Mouse (Mus musculus) forebrain, postnatal 0 days (tissue): Measurements from ENCODE around the gene Mup5. TPM values are rescaled to one million over a fixed set of nuclear protein-coding genes. Genes with fewer than 3 reads are reported as not detected.
"Not testable (repeated sequence)": the region's sequence is repeated elsewhere in the genome, so short reads cannot be mapped to it uniquely, and the experiment has no call there.

Experiments used
- ATAC-seq: fragments of 200-750 bp; cut with Nextera tagmentation; 2 replicates; pipeline ENCODE4 v1.8.0; 2017; ENCODE audit warnings: mild to moderate bottlenecking, moderate library complexity
- DNase-seq: peaks from one replicate; pipeline ENCODE4 v3.0.0-alpha.2; 2015
- H3K27ac ChIP-seq: fragments of 300-500 bp; sonication (generic); 2 replicates; pipeline ENCODE4 v1.5.1; 2014; ENCODE audit warnings: low read depth, mild to moderate bottlenecking, antibody characterized with exemption, low read length, moderate library complexity, mixed read lengths
- H3K27me3 ChIP-seq: fragments of 300-500 bp; sonication (generic); 2 replicates; pipeline ENCODE4 v1.6.1; 2014; ENCODE audit warnings: mild to moderate bottlenecking, low read length, mixed read lengths; ENCODE audit not compliant: insufficient read depth
- H3K36me3 ChIP-seq: fragments of 300-500 bp; sonication (generic); 2 replicates; pipeline ENCODE4 v1.6.1; 2014; ENCODE audit warnings: mild to moderate bottlenecking, moderate library complexity; ENCODE audit not compliant: insufficient read depth
- H3K4me1 ChIP-seq: fragments of 300-500 bp; sonication (generic); 2 replicates; pipeline ENCODE4 v1.6.1; 2014; ENCODE audit warnings: antibody characterized with exemption; ENCODE audit not compliant: insufficient read depth
- H3K4me2 ChIP-seq: fragments of 300-500 bp; sonication (generic); 2 replicates; pipeline ENCODE4 v1.6.1; 2014; ENCODE audit warnings: low read depth, mild to moderate bottlenecking, moderate library complexity
- H3K4me3 ChIP-seq: fragments of 300-500 bp; sonication (generic); 2 replicates; pipeline ENCODE4 v1.5.1; 2014; ENCODE audit warnings: low read depth, low read length, mixed read lengths
- H3K9ac ChIP-seq: fragments of 300-500 bp; sonication (generic); 2 replicates; pipeline ENCODE4 v1.6.1; 2014; ENCODE audit warnings: mild to moderate bottlenecking
- H3K9me3 ChIP-seq: fragments of 300-500 bp; sonication (generic); 2 replicates; pipeline ENCODE4 v1.6.1; 2016; ENCODE audit warnings: low read length
- CTCF ChIP-seq: sonication (generic); IDR thresholded peaks from 2 replicates; pipeline ENCODE4 v1.5.1; 2016; ENCODE audit warnings: antibody characterized with exemption, control low read depth, low read depth
- WGBS: fragments of 180-500 bp; shearing (Covaris S2); extraction: QIAGEN DNeasy Blood & Tissue Kit; methylation state at CpG from one replicate; pipeline ENCODE4 v1.1.7; 2014; 5-methylcytosine and 5-hydroxymethylcytosine counted together
- polyA plus RNA-seq: library from polyadenylated mRNA; unstranded; fragments of >200 nt; fragmentation: Nextera tagmentation; extraction: Ambion mirVana; gene quantifications from 2 replicates; pipeline ENCODE4 v1.2.1, GENCODE M21; 2015
- total RNA-seq: library from RNA; depleted of rRNA; stranded (reverse); fragments of >200 nt; gene quantifications from 2 replicates; pipeline ENCODE4 v1.2.3, GENCODE M21; 2014

Gene Mup5
- total and polyA plus RNA-seq, 2 experiments from 2014 or later, result not detected

GRCm38 (mm10) chr4:61823185-61823584 is 11.8 kb downstream of the Mup5 start:
- no peak overlapping the region for H3K27ac ChIP-seq
- no peaks in the 10 kb centered on the region for H3K4me1 ChIP-seq
- no peak overlapping the region for H3K9ac ChIP-seq
- H3K27me3 ChIP-seq, result no peaks in the 10 kb centered on the region
- no peaks in the 10 kb centered on the region for H3K36me3 ChIP-seq
- peaks cover 9% of the 10 kb centered on the region; the same call in 1 of the 2 replicates for H3K9me3 ChIP-seq
- 92% methylated on average over 15 of the region's 15 CpGs for WGBS
- no peak overlapping the region for H3K4me2 ChIP-seq
- DNase-seq, result no peak
- H3K4me3 ChIP-seq, result no peak overlapping the region
- TF ChIP-seq CTCF, result no peak
- ATAC-seq, result no peak

- H3K27ac ChIP-seq, H3K36me3 ChIP-seq, H3K4me2 ChIP-seq, H3K9ac ChIP-seq, H3K4me3 ChIP-seq, H3K9me3 ChIP-seq, H3K4me1 ChIP-seq, DNase-seq, H3K27me3 ChIP-seq, ATAC-seq: not testable (repeated sequence)
- 94% methylated on average over 9 of the region's 9 CpGs for WGBS
Measured at GRCm38 (mm10) chr4:61822541-61822940, 12.5 kb downstream of the Mup5 start.

GRCm38 (mm10) chr4:61815602-61816001 is 19.4 kb downstream of the Mup5 start:
- Histone ChIP-seq H3K4me2 (no peak overlapping the region), H3K4me1 (no peaks in the 10 kb centered on the region), H3K9me3 (0 out of 2 replicates have a peak, but pooled peaks cover 3% of the 10 kb centered on the region), H3K4me3 (no peak overlapping the region), H3K36me3 (no peaks in the 10 kb centered on the region), H3K9ac (no peak overlapping the region), H3K27me3 (no peaks in the 10 kb centered on the region), H3K27ac (no peak overlapping the region)
- TF ChIP-seq CTCF, result no peak
- WGBS, result 81% methylated on average over 2 of the region's 2 CpGs
- ATAC-seq (no peak), DNase-seq (no peak)

GRCm38 (mm10) chr4:61813435-61813834 is 21.6 kb downstream of the Mup5 start:
- DNase-seq (no peak), ATAC-seq (no peak)
- 0 out of 2 replicates have a peak, but pooled peaks cover 3% of the 10 kb centered on the region for H3K9me3 ChIP-seq
- H3K4me3 ChIP-seq, result no peak overlapping the region
- H3K27ac ChIP-seq, result no peak overlapping the region
- TF ChIP-seq CTCF, result no peak
- no peaks in the 10 kb centered on the region for H3K27me3 ChIP-seq
- H3K4me1 ChIP-seq, result no peaks in the 10 kb centered on the region
- no peaks in the 10 kb centered on the region for H3K36me3 ChIP-seq
- H3K4me2 ChIP-seq, result no peak overlapping the region
- no peak overlapping the region for H3K9ac ChIP-seq

- peak; percentile 45; the same call in 1 of the 2 replicates for ATAC-seq
- H3K4me3 ChIP-seq, H3K27me3 ChIP-seq, H3K4me2 ChIP-seq, H3K36me3 ChIP-seq, H3K9ac ChIP-seq, H3K27ac ChIP-seq, H3K4me1 ChIP-seq, H3K9me3 ChIP-seq: not testable (repeated sequence)
- 21% methylated on average over 2 of the region's 2 CpGs for WGBS
- peak; percentile 30 for DNase-seq
- peak; percentile 73 for TF ChIP-seq CTCF
Measured at GRCm38 (mm10) chr4:61811193-61811592, 23.8 kb downstream of the Mup5 start.

- not testable (repeated sequence) for H3K9ac ChIP-seq, H3K36me3 ChIP-seq, H3K4me2 ChIP-seq, H3K27ac ChIP-seq, H3K4me1 ChIP-seq, DNase-seq, H3K9me3 ChIP-seq, H3K27me3 ChIP-seq, H3K4me3 ChIP-seq, ATAC-seq
- 87% methylated on average over 3 of the region's 3 CpGs for WGBS
Measured at GRCm38 (mm10) chr4:61808926-61809325, 26.1 kb downstream of the Mup5 start.

- ATAC-seq, result not testable (repeated sequence)
Measured at GRCm38 (mm10) chr4:61789699-61790098, 45.3 kb downstream of the Mup5 start.

GRCm38 (mm10) chr4:61784231-61784630 is 50.8 kb downstream of the Mup5 start:
- not testable (repeated sequence) for H3K4me1 ChIP-seq, H3K27me3 ChIP-seq, H3K36me3 ChIP-seq, H3K4me2 ChIP-seq, H3K9me3 ChIP-seq, H3K4me3 ChIP-seq, ATAC-seq, H3K27ac ChIP-seq, DNase-seq, H3K9ac ChIP-seq
- WGBS, result 91% methylated on average over 1 of the region's 1 CpGs

More at GRCm38 (mm10) chr4:61789699-61790098, 45.3 kb downstream of the Mup5 start:
- not testable (repeated sequence) for H3K4me3 ChIP-seq, H3K9ac ChIP-seq, H3K9me3 ChIP-seq, H3K4me2 ChIP-seq, H3K36me3 ChIP-seq, H3K27me3 ChIP-seq, H3K27ac ChIP-seq, DNase-seq, H3K4me1 ChIP-seq
- 91% methylated on average over 1 of the region's 1 CpGs for WGBS

GRCm38 (mm10) chr4:61782169-61782568 is 52.9 kb downstream of the Mup5 start, which contains the start of gene Mup19:
Mup19 (minus strand) TSS chr4:61782269.
- 95% methylated on average over 1 of the region's 5 CpGs for WGBS
- DNase-seq, ATAC-seq: not testable (repeated sequence)

More at GRCm38 (mm10) chr4:61782169-61782568, 52.9 kb downstream of the Mup5 start, which contains the start of gene Mup19:
- not testable (repeated sequence) for H3K9me3 ChIP-seq, H3K9ac ChIP-seq, H3K4me1 ChIP-seq, H3K27ac ChIP-seq, H3K27me3 ChIP-seq, H3K4me2 ChIP-seq, H3K36me3 ChIP-seq, H3K4me3 ChIP-seq
